Mouse (Mus musculus) lung, postnatal 36 days (tissue): ENCODE results near the gene Gm17174.
"Not testable (repeated sequence)": the region's sequence is repeated elsewhere in the genome, so short reads cannot be mapped to it uniquely, and the experiment has no call there.

ENCODE experiments used
- DNase-seq: peaks from one replicate; pipeline ENCODE4 v3.0.0; 2022; ENCODE audit warnings: mixed read lengths

Gm17174 gene

GRCm38 (mm10) chr14:51592039-51592438, at the start of gene Gm17174:
TSS of gene Gm17174 (minus strand) at chr14:51592139.
- DNase-seq = not testable (repeated sequence)

GRCm38 (mm10) chr14:51635566-51635965, 43.6 kb upstream of the Gm17174 start, which contains the start of gene Gm4181:
TSS of gene Gm4181 (minus strand) at chr14:51635666.
- DNase-seq = not testable (repeated sequence)

- peak; percentile 0 for DNase-seq
These were observed 40.5 kb upstream of the Gm17174 start for GRCm38 (mm10) chr14:51632426-51632825.

DNA sequence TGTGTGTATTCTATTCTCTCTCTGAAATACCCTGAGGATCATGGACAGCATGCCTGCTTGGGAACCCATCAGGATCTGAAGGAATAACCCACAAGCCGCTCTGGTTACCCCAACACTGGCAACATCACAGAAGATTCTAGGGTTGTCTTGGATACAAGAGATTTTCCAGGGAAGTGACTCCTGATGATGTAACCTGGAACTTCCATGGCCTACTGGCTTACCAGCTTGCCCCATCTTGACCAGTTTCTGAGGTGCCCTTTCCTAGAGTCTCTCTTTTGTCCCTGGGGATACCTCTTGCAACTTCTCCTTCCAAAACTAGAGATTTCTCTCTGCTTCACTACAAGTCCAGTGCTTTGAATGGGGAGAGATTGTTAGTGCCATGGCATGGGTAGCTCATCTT, 19.3 kb upstream of the Gm17174 start, which contains the start of gene Gm17078:
Gene Gm17078 (minus strand): TSS at position 101 of the 400 bp plus-strand sequence.
- DNase-seq = no peak

DNA sequence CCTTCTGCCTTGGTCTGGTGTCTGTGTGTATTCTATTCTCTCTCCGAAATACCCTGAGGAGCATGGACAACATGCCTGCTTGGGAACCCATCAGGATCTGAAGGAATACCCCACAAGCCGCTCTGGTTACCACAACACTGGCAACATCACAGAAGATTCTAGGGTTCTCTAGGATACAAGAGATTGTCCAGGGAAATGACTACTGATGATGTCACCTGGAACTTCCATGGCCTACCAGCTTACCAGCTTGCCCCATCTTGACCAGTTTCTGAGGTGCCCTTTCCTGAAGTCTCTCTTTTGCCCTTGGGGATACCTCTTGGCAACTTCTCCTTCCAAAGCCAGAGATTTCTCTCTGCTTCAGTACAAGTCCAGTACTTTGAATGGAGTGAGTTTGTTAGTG, 18.0 kb downstream of the Gm17174 start, which contains the start of gene Gm17175:
Gene Gm17175 (minus strand): TSS at position 101 of the 400 bp plus-strand sequence.
- not testable (repeated sequence) for DNase-seq

DNA sequence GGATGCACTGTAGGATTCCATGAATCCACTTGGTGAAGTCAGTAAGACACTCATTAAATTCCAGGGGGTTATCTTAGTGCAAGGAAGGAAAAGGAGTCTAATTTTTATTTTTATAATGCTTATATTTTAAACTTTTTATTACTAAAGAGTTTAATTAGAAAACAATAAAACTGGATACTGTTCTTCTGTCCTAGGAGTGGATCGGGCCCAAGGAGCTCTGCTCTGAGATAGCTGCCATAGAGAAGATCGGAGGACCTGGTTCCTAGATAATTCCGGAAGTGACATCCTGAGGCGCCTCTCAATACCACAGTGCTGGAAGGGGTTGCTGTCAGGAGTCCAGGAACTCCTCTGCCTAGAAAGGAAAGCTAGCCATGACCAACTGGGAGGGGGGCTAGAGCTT, 39.4 kb downstream of the Gm17174 start, which contains the start of gene Gm5622:
Gene Gm5622 (plus strand): TSS at position 301 of the 400 bp plus-strand sequence.
- DNase-seq = no peak
